Mouse (Mus musculus) neutrophil, adult 65 days (primary cell): ENCODE data around the gene Dapp1. TPM values are rescaled to one million over a fixed set of nuclear protein-coding genes. Genes with fewer than 3 reads are reported as not detected.

Experiments used
- total RNA-seq: library from RNA; stranded (reverse); gene quantifications from 2 replicates; pipeline ENCODE4 v1.2.4, GENCODE M21; 2023

Dapp1 gene
- total RNA-seq: 55.8 and 73.6 TPM in 2 replicates

DNA sequence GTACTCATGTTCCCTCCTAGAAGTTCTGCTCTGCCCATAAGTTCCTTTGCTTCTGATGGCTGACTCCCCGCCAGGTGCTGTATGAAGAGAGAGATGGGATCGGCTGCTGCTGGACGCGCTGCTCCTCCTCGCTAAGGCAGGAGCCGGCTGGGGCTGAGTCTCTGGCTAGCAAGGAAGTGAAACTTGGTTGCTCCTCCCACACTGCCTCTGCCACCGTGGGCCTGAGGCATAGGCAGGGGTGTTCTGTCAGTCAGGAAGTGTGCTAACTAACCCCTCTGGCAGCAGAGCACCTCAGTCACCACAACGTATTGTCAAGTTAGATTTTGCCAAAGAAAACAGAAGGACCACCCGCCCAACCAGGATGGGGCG lies at the start of gene Dapp1:
TSS of gene Dapp1 (minus strand) at position 164 of the 369 bp plus-strand sequence.

DNA sequence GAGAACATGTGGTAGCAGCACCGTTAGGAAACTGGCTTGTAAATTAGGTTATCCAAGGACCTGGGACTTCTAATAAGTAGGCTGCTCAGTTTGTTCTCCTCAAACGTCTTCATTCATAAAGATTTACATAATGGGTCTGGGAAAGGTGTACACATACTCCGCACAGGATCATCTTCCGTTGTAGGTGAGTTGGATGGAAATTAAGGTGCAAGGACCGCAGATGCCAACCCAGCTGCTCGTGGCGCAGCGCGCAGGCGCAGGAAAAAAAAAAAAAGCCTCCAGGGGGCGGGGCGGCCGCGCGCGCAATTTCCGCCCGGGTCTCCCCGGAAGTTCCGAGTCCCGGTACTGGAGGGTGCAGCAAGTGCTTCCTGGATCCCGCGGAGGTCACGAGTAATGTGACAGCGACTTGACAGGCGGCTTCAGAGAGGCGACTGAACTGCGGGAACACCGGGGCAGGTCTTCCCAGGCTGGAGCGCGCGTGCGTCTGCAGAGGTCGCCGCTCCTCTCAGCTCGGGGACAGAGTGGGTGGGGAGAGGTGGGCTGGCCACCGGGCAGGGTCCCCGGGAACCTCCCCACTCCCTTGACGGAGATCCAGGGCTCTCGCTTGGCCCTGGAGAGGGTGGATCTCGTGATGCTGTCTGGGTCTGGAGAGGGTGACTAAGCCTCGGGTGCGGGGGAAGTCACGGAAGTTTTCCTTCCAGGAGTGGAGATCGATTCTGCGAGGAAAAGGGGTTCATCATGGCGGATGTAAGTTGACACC lies 63.0 kb downstream of the Dapp1 start, which contains the start of gene Lamtor3:
TSS of gene Lamtor3 (plus strand) at position 335 of the 760 bp plus-strand sequence.

Other genes with a start within 250 kb of the Dapp1 start
- 414 and 484 TPM in 2 replicates for gene H2afz, start 117.1 kb downstream of the Dapp1 start, total RNA-seq
- gene Dnajb14, start 113.9 kb downstream of the Dapp1 start, total RNA-seq: 17.1 and 20.2 TPM in 2 replicates
- gene Lamtor3, start 63.0 kb downstream of the Dapp1 start, total RNA-seq: 83.7 and 102 TPM in 2 replicates
- gene 1110002E22Rik, start 83.5 kb upstream of the Dapp1 start, total RNA-seq: not detected in 2 replicates
- not detected in 2 replicates for gene Gm5105, start 85.8 kb upstream of the Dapp1 start, total RNA-seq
- gene Trmt10a, start 161.9 kb upstream of the Dapp1 start, total RNA-seq: 2.3 and 2.4 TPM in 2 replicates
- 0.47 and 0.79 TPM in 2 replicates for gene Mttp, start 163.4 kb upstream of the Dapp1 start, total RNA-seq
- not detected in 2 replicates for gene 4930579F01Rik, start 212.3 kb upstream of the Dapp1 start, total RNA-seq
- not detected in 2 replicates for gene Adh7, start 236.2 kb upstream of the Dapp1 start, total RNA-seq